17 mouse cellular contexts compared by ENCODE assay signal in genomic region chr8:111754088-111754487, GRCm38 (mm10). TPM values are rescaled to one million over a fixed set of nuclear protein-coding genes. Genes with fewer than 3 reads are reported as not detected.
A peak's percentile ranks its signal among the peaks of the same experiment; 100 is the strongest.
DNase-seq lines count a peak whose midpoint lies in the region; ATAC-seq and TF ChIP-seq lines count a peak whose summit lies in the region.
"Had no signal": no experiment of that assay in that cellular context is flagged by ENCODE, and none has a peak within 500 bp of the region (broad histone marks: within the 10 kb centered on the region; RNA-seq: fewer than 3 reads in every experiment).

No protein-coding gene starts in this region.

- H3K4me2 ChIP-seq in heart, embryonic 15.5 days, result no peak overlapping the region
- no peak overlapping the region for H3K4me2 ChIP-seq in forebrain, embryonic 15.5 days (replicated peaks)
- H3K4me2 ChIP-seq: embryonic facial prominence, embryonic 12.5 days; limb, embryonic 12.5 days had no signal

- H3K9ac ChIP-seq in heart, embryonic 15.5 days, result no peak overlapping the region
- no peak overlapping the region for H3K9ac ChIP-seq in forebrain, embryonic 15.5 days (replicated peaks)
- H3K9ac ChIP-seq: embryonic facial prominence, embryonic 12.5 days; limb, embryonic 12.5 days had no signal

- H3K4me1 ChIP-seq in heart, embryonic 15.5 days (replicated peaks), result peaks cover 10% of the 10 kb centered on the region
- H3K4me1 ChIP-seq in kidney, adult 2 months (ENCODE audit: control insufficient read depth, insufficient read depth, low read length), result no peaks in the 10 kb centered on the region
- peaks cover 5% of the 10 kb centered on the region for H3K4me1 ChIP-seq in testis, adult 2 months (ENCODE audit: control insufficient read depth, insufficient read depth, low read length)
- H3K4me1 ChIP-seq in forebrain, embryonic 15.5 days, result no peaks in the 10 kb centered on the region
- H3K4me1 ChIP-seq: embryonic facial prominence, embryonic 12.5 days; limb, embryonic 12.5 days had no signal

- no peaks in the 10 kb centered on the region for H3K9me3 ChIP-seq in heart, embryonic 15.5 days (replicated peaks)
- no peaks in the 10 kb centered on the region for H3K9me3 ChIP-seq in forebrain, embryonic 15.5 days
- H3K9me3 ChIP-seq: embryonic facial prominence, embryonic 12.5 days; limb, embryonic 12.5 days had no signal

- DNase-seq in heart, postnatal 14 days, result no peak
- DNase-seq in lung, postnatal 10 days, result peak; percentile 33
- DNase-seq in lung, postnatal 14 days, result no peak
- peak; percentile 79 for DNase-seq in kidney, adult 2 months
- DNase-seq in left cerebral cortex, adult 2 months (ENCODE audit: extremely low spot score in 1 of 2, low spot score in 2 of 2), result no peak
- DNase-seq: cerebellum, adult 9-11 months; gastrocnemius, postnatal 14 days; layer of hippocampus, postnatal 36 days; right cerebral cortex, postnatal 14 days had no signal

- H3K36me3 ChIP-seq in heart, embryonic 15.5 days, result no peaks in the 10 kb centered on the region
- no peaks in the 10 kb centered on the region for H3K36me3 ChIP-seq in kidney, adult 2 months (ENCODE audit: control insufficient read depth, insufficient read depth, low read length)
- no peaks in the 10 kb centered on the region for H3K36me3 ChIP-seq in testis, adult 2 months (ENCODE audit: control insufficient read depth, insufficient read depth, low read length)
- no peaks in the 10 kb centered on the region for H3K36me3 ChIP-seq in forebrain, embryonic 15.5 days
- H3K36me3 ChIP-seq: embryonic facial prominence, embryonic 12.5 days; limb, embryonic 12.5 days had no signal

- TF ChIP-seq CTCF in kidney, adult 2 months (conservative IDR thresholded peaks at IDR 0.05; ENCODE audit: insufficient read depth, insufficient read length, low read depth, low read length), result no peak
- no peak for TF ChIP-seq CTCF in testis, adult 2 months (IDR thresholded peaks at IDR 0.05; ENCODE audit: control insufficient read depth, insufficient read depth, insufficient replicate concordance, low read depth, low read length)
- TF ChIP-seq CTCF in left cerebral cortex, adult 2 months (IDR thresholded peaks at IDR 0.05), result no peak

- peak overlapping the region; percentile 7; the same call in 1 of the 2 replicates for H3K27ac ChIP-seq in heart, embryonic 15.5 days
- no peak overlapping the region for H3K27ac ChIP-seq in kidney, adult 2 months (ENCODE audit: insufficient read depth, low read depth, low read length)
- H3K27ac ChIP-seq in testis, adult 2 months (ENCODE audit: control insufficient read depth, insufficient read depth, low read depth, low read length), result peak overlapping the region; percentile 53
- H3K27ac ChIP-seq in forebrain, embryonic 15.5 days (replicated peaks), result no peak overlapping the region
- no peak overlapping the region for H3K27ac ChIP-seq in left cerebral cortex, adult 2 months
- H3K27ac ChIP-seq: embryonic facial prominence, embryonic 12.5 days; limb, embryonic 12.5 days had no signal

- ATAC-seq in heart, embryonic 15.5 days (replicated peaks; ENCODE audit: insufficient number of reproducible peaks, insufficient read depth, low FRiP score, low read depth), result peak; percentile 37
- ATAC-seq in forebrain, embryonic 15.5 days (replicated peaks), result no peak
- ATAC-seq: hindbrain, embryonic 16.5 days had no signal

- no peak overlapping the region for H3K4me3 ChIP-seq in heart, embryonic 15.5 days
- no peak overlapping the region for H3K4me3 ChIP-seq in kidney, adult 2 months (ENCODE audit: insufficient read depth, low read depth, low read length)
- H3K4me3 ChIP-seq in testis, adult 2 months (ENCODE audit: control insufficient read depth, low read depth, low read length), result no peak overlapping the region
- no peak overlapping the region for H3K4me3 ChIP-seq in forebrain, embryonic 15.5 days
- H3K4me3 ChIP-seq in left cerebral cortex, adult 2 months, result no peak overlapping the region
- H3K4me3 ChIP-seq: embryonic facial prominence, embryonic 12.5 days; limb, embryonic 12.5 days; megakaryocyte, embryonic 14.5 days had no signal

- no peaks in the 10 kb centered on the region for H3K27me3 ChIP-seq in heart, embryonic 15.5 days
- H3K27me3 ChIP-seq in kidney, adult 2 months (replicated peaks; ENCODE audit: control insufficient read depth, insufficient read depth, low read length), result no peaks in the 10 kb centered on the region
- H3K27me3 ChIP-seq in testis, adult 2 months (ENCODE audit: control insufficient read depth, insufficient read depth, low read length), result no peaks in the 10 kb centered on the region
- no peaks in the 10 kb centered on the region for H3K27me3 ChIP-seq in forebrain, embryonic 15.5 days
- H3K27me3 ChIP-seq: CH12.LX; embryonic facial prominence, embryonic 12.5 days; limb, embryonic 12.5 days had no signal

- intact Hi-C loops in heart, postnatal 14 days (cut with DNase I), result loop anchor here (5.0 kb wide), 1 partner anchor 37 kb away; no protein-coding TSS in a partner anchor
- intact Hi-C loops in left cerebral cortex, adult 2 months (cut with DNase I), result no loop called here

- no peak for TF ChIP-seq POLR2A in kidney, adult 2 months (IDR thresholded peaks at IDR 0.05; ENCODE audit: low read depth, low read length)
- TF ChIP-seq POLR2A in testis, adult 2 months (IDR thresholded peaks at IDR 0.05; ENCODE audit: control insufficient read depth, low read depth, low read length), result no peak

- 29% methylated on average over 2 of the region's 2 CpGs for WGBS in heart, embryonic 15.5 days
- WGBS in kidney, adult 2 months, result 29% methylated on average over 2 of the region's 2 CpGs
- 71% methylated on average over 2 of the region's 2 CpGs for WGBS in forebrain, embryonic 15.5 days

RNA-seq across cellular contexts. Expression of gene Bcar1, which starts 10.5 kb away (rescaled TPM):
- 40.1 and 45.3 TPM in 2 replicates for polyA plus RNA-seq in heart, embryonic 15.5 days (2015; fragmentation: Nextera tagmentation; extraction: Ambion mirVana)
- total RNA-seq in heart, postnatal 14 days (2021), result 10 to 100 TPM; 27.1 to 35.7 TPM
- polyA plus RNA-seq in kidney, adult 2 months (2012; rRNA removed), result 115 and 137 TPM in 2 replicates
- polyA plus RNA-seq in testis, adult 2 months (2012; rRNA removed), result 29.5 and 30.9 TPM in 2 replicates
- 51.8 and 55.1 TPM in 2 replicates for polyA plus RNA-seq in forebrain, embryonic 15.5 days (2015; fragmentation: Nextera tagmentation; extraction: Ambion mirVana)
- total RNA-seq in left cerebral cortex, adult 2 months (2021), result 10 to 100 TPM; 49.3 to 54.2 TPM

Comparison
In these comparisons a context has a peak if more than half of its experiments do, and no peak if none do; other contexts are left out.
1. DNase-seq: peak in lung, postnatal 10 days (single experiment) and kidney, adult 2 months (single experiment); none in heart, postnatal 14 days (0 of 2), lung, postnatal 14 days (single experiment) and left cerebral cortex, adult 2 months (0 of 2).
2. H3K27ac ChIP-seq: peak in heart, embryonic 15.5 days (single experiment) and testis, adult 2 months (single experiment); none in kidney, adult 2 months (single experiment), forebrain, embryonic 15.5 days (single experiment) and left cerebral cortex, adult 2 months (single experiment).